Mouse (Mus musculus) spleen, adult 2 months (tissue): ENCODE results near the gene Polr3a.

Experiments used
- CTCF ChIP-seq: fragments of 200-500 bp; IDR thresholded peaks from 2 replicates; pipeline ENCODE4 v1.5.1; 2011; ENCODE audit warnings: mild to moderate bottlenecking, inconsistent platforms; ENCODE audit not compliant: insufficient read depth, insufficient read length, insufficient replicate concordance; ENCODE audit errors: extremely low read depth
- POLR2A ChIP-seq: fragments of 200-500 bp; IDR thresholded peaks from 2 replicates; pipeline ENCODE4 v1.6.1; 2011; ENCODE audit warnings: low read depth, low read length, inconsistent platforms

DNA sequence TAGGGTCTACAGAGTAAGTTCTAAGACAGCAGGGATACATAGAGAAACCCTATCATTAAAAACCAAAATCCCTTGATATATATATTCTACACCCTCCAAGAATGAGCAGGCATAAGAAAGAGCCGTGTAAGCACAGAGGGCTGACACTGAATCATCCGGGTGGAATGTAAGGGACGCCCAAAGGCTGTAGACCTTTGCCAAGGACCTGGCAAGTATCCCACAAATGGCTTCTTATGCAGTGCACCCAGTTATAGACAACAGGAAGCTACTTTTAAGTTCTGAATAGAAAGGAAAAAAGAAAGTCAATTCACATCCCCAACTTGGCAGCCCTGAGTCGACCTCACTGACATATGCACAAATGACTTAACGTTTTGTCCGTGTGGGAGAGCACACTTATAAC is 18.1 kb downstream of the Polr3a start:
- TF ChIP-seq CTCF = no peak
- TF ChIP-seq POLR2A = no peak
